Mouse (Mus musculus) C2C12 (cell line): ENCODE measurements at regions not wholly inside any gene's neighbourhood (a gene's known extent, or its start where the extent isn't known, plus 50 kb on each side); places are given as distances from the start of the nearest gene placed in this dataset.

Experiments
- CEBPB ChIP-seq: IDR thresholded peaks from one replicate; pipeline ENCODE4 v1.6.1; 2011; ENCODE audit warnings: low read depth, mild to moderate bottlenecking, control low read depth, moderate library complexity
- CTCF ChIP-seq: IDR thresholded peaks from one replicate; pipeline ENCODE4 v1.5.1; 2011; ENCODE audit not compliant: control insufficient read depth, insufficient read depth, insufficient read length
- FOSL1 ChIP-seq: IDR thresholded peaks from one replicate; pipeline ENCODE4 v1.8.0; 2011; ENCODE audit warnings: mild to moderate bottlenecking, low read length; ENCODE audit not compliant: poor library complexity, insufficient read depth, severe bottlenecking
- MAX ChIP-seq: IDR thresholded peaks from one replicate; pipeline ENCODE4 v1.6.1; 2011; ENCODE audit warnings: mild to moderate bottlenecking, control low read depth
- MYOG ChIP-seq: IDR thresholded peaks from one replicate; pipeline ENCODE4 v1.6.1; 2011; ENCODE audit not compliant: control insufficient read depth, insufficient read length; ENCODE audit errors: extremely low read depth
- USF1 ChIP-seq: IDR thresholded peaks from one replicate; pipeline ENCODE4 v1.6.1; 2011; ENCODE audit warnings: low read depth, mild to moderate bottlenecking, control low read depth, moderate library complexity

DNA sequence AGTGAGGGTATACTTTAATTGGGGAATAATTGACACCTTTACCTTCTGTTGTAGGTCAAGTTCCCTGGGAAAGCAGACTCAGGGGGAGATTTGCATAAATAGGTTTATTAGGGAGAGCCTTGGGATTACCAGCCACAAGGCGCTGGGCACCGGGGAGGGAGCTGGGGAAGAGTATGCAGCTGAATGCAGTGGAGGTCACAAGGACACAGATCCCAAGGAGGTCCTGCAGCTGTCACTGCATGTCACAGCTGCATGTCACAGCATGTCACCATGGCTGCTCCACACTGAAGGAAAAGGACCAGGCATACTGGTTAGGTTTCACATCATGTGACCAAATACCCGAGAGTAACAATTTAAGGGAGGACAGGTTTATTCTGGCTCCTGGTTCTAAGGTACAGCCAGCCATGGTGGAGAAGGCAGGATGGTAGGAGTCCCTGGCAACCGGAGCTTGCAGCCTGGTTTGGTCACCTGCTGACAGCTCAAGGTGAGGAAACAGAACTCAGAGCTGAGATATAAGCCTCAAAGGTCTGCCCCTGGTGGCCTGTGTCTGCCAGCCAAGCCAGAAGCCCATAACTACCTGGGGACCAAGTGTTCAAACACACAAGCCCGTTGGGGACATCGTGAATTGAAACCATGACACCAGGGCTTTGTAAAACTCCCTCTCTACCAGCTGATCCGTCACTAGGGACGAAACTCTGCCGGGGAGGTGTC, 1169.5 kb upstream of the Gulo start:
- TF ChIP-seq CTCF (no peak), MAX (no peak), FOSL1 (no peak), CEBPB (no peak), USF1 (no peak), MYOG (no peak)
